Mouse (Mus musculus) cortical plate, adult 2 months (tissue): ENCODE measurements around the gene Cenpm. TPM values are rescaled to one million over a fixed set of nuclear protein-coding genes. Genes with fewer than 3 reads are reported as not detected.

Source experiments
- H3K27ac ChIP-seq: fragments of 200-500 bp; 2 replicates; pipeline ENCODE4 v1.5.1; 2012; ENCODE audit warnings: low read length, control low read depth, inconsistent platforms; ENCODE audit not compliant: insufficient read depth
- H3K4me1 ChIP-seq: fragments of 200-500 bp; 2 replicates; pipeline ENCODE4 v1.6.1; 2011; ENCODE audit warnings: low read length; ENCODE audit not compliant: control insufficient read depth, insufficient read depth
- H3K4me3 ChIP-seq: fragments of 200-500 bp; 2 replicates; pipeline ENCODE4 v1.5.1; 2011; ENCODE audit warnings: mild to moderate bottlenecking, low read length, control low read depth; ENCODE audit not compliant: insufficient read depth
- CTCF ChIP-seq: fragments of 200-500 bp; IDR thresholded peaks from 2 replicates; pipeline ENCODE4 v1.5.1; 2011; ENCODE audit warnings: mild to moderate bottlenecking, control low read depth, low read length; ENCODE audit not compliant: insufficient read depth; ENCODE audit errors: extremely low read depth
- POLR2A ChIP-seq: fragments of 200-500 bp; IDR thresholded peaks from 2 replicates; pipeline ENCODE4 v1.6.1; 2011; ENCODE audit warnings: mild to moderate bottlenecking, low read length, control low read depth; ENCODE audit not compliant: insufficient read depth; ENCODE audit errors: extremely low read depth
- polyA plus RNA-seq: library from polyadenylated mRNA; depleted of rRNA; stranded (reverse); fragments of >200 nt; gene quantifications from 2 replicates; pipeline ENCODE4 v1.2.3, GENCODE M21; 2012

Cenpm gene
- polyA plus RNA-seq, 1 experiment = 7.0 TPM

DNA sequence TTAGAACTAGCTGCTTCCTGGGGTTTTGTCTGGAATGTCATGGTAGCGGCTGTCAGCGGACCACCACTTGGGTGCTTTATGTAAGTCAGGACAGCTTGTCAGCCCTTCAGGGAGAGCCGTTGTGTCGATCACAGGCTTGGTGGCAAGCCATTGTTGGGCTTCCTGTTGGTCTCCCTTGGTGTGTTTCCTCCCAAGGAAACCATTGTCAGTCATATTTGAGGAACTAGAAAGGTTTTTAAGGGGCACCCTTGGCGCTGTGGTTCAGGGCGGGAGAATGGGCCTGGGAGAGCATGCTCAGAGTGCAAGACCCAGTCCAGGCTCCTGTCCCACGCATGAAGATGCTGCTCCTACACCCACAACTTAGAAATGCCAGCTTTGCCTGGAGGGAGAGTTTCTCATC, 46.2 kb downstream of the Cenpm start:
- H3K4me1 ChIP-seq = no peaks in the 10 kb centered on the region
- H3K27ac ChIP-seq = no peak overlapping the region
- TF ChIP-seq CTCF (no peak), POLR2A (no peak)
- no peak overlapping the region for H3K4me3 ChIP-seq

- H3K4me3 ChIP-seq = no peak overlapping the region
- no peak overlapping the region for H3K27ac ChIP-seq
- H3K4me1 ChIP-seq = no peaks in the 10 kb centered on the region
- TF ChIP-seq CTCF (no peak), POLR2A (no peak)
Observed at GRCm38 (mm10) chr15:82197937-82198336, 46.6 kb downstream of the Cenpm start.

- H3K4me1 ChIP-seq = no peaks in the 10 kb centered on the region
- TF ChIP-seq POLR2A (no peak), CTCF (no peak)
- no peak overlapping the region for H3K27ac ChIP-seq
- H3K4me3 ChIP-seq = no peak overlapping the region
Observed at GRCm38 (mm10) chr15:82197246-82197750, 47.2 kb downstream of the Cenpm start.

GRCm38 (mm10) chr15:82196300-82196699, 48.2 kb downstream of the Cenpm start:
- Histone ChIP-seq H3K4me1 (no peaks in the 10 kb centered on the region), H3K4me3 (no peak overlapping the region), H3K27ac (no peak overlapping the region)
- no peak for TF ChIP-seq POLR2A
- TF ChIP-seq CTCF = no peak

DNA sequence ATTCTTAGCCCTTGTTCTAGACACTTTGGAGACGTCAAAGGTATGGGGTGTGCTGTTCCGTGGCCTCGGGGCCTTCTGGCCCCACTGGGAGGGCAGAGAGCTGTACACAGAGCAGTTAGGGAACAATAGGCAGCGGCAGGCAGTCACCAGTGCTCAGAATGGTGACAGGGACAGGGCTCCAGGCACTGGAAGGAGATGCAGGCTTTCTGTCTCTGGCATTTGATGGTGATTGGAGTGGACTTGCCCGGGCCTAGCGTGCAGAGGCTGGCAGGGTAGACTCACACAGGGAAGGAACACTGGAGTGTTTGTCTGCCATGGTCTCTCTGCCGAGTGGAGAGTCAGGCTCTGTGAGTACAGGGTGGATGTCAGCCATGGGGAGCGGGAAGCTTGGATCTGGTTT, 51.9 kb downstream of the Cenpm start:
- TF ChIP-seq POLR2A = no peak
- no peak for TF ChIP-seq CTCF
- H3K4me3 ChIP-seq = no peak overlapping the region
- H3K27ac ChIP-seq = no peak overlapping the region
- H3K4me1 ChIP-seq = no peaks in the 10 kb centered on the region

- no peak overlapping the region for H3K4me3 ChIP-seq
Observed at GRCm38 (mm10) chr15:82188481-82189240, 55.9 kb downstream of the Cenpm start.

DNA sequence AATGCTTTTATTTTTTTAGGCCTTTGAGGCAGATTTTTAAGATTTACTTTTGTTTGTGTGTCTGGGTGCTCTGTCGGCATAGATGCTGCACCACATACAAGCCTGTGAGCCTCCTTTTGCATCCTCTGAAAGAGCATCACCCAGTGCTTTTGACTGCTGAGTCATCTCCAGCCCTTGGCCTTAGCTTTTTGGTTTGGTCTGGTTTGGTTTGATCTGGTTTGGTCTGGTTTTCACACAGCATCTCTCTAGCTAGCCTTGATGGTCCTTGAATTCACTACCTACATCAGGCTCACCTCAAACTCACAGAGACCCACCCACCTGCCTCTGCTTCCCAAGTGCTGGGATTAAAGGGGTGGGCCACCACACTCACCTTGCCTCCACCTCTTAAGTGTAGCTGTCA, 56.6 kb downstream of the Cenpm start:
- Histone ChIP-seq H3K27ac (no peak overlapping the region), H3K4me3 (no peak overlapping the region), H3K4me1 (no peaks in the 10 kb centered on the region)
- TF ChIP-seq POLR2A (no peak), CTCF (no peak)

More at GRCm38 (mm10) chr15:82188481-82189240, 55.9 kb downstream of the Cenpm start:
- Histone ChIP-seq H3K27ac (no peak overlapping the region), H3K4me1 (no peaks in the 10 kb centered on the region)
- TF ChIP-seq POLR2A = no peak
- peak; percentile 28; the same call in 1 of the 2 replicates for TF ChIP-seq CTCF

GRCm38 (mm10) chr15:82187401-82187800, 57.1 kb downstream of the Cenpm start:
- Histone ChIP-seq H3K27ac (no peak overlapping the region), H3K4me3 (no peak overlapping the region), H3K4me1 (no peaks in the 10 kb centered on the region)
- no peak for TF ChIP-seq CTCF
- TF ChIP-seq POLR2A = no peak

- Histone ChIP-seq H3K4me1 (no peaks in the 10 kb centered on the region), H3K27ac (no peak overlapping the region), H3K4me3 (no peak overlapping the region)
- TF ChIP-seq POLR2A (no peak), CTCF (no peak)
Observed at GRCm38 (mm10) chr15:82186931-82187330, 57.6 kb downstream of the Cenpm start.

- H3K27ac ChIP-seq = peak overlapping the region; percentile 42; the same call in 1 of the 2 replicates
- no peaks in the 10 kb centered on the region for H3K4me1 ChIP-seq
- TF ChIP-seq POLR2A (no peak), CTCF (no peak)
- H3K4me3 ChIP-seq = no peak overlapping the region
Observed at GRCm38 (mm10) chr15:82186131-82186530, 58.4 kb downstream of the Cenpm start.
